In the genomic region with DNA sequence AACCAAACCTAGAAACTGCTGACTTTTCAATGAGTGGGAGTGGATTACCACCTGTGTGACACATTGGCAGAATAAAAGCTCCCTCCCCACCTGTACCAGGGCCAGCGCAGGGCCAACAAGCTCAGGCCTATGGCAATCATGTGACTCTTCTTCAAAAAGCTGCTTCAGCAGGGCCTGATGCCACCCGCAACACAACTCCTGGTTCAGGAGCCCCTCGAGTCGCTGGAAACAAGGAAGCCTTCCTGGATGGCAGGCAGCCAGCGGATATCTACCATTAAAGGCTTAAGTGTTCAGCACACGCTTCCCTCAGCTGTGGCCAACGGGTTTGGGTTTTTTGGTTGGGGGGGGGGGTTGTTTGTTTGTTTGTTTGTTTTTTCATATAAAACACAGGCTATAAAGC, we compare ENCODE assay signal across 13 mouse cellular contexts. TPM values are rescaled to one million over a fixed set of nuclear protein-coding genes. Genes with fewer than 3 reads are reported as not detected.
DNase-seq lines count a peak whose midpoint lies in the region; ATAC-seq and TF ChIP-seq lines count a peak whose summit lies in the region.
"Had no signal": no experiment of that assay in that cellular context is flagged by ENCODE, and none has a peak within 500 bp of the region (broad histone marks: within the 10 kb centered on the region; RNA-seq: fewer than 3 reads in every experiment).

No protein-coding gene starts in this region.

- DNase-seq in gastrocnemius, postnatal 14 days, result peak; percentile 33
- no peak for DNase-seq in gastrocnemius, adult 8-10 months (ENCODE audit: low spot score in 2 of 2)
- no peak for DNase-seq in kidney, adult 8-10 months
- DNase-seq in lung, postnatal 36 days, result peak; percentile 64
- no peak for DNase-seq in lung, adult 2 months
- DNase-seq: cerebellum, postnatal 36 days; liver had no signal

- intact Hi-C loops in gastrocnemius, postnatal 14 days (cut with DNase I; ENCODE audit: low total_unique reads), result no loop called here

- no peaks in the 10 kb centered on the region for H3K9me3 ChIP-seq in kidney, embryonic 15.5 days (replicated peaks)
- no peaks in the 10 kb centered on the region for H3K9me3 ChIP-seq in stomach, embryonic 16.5 days (replicated peaks; ENCODE audit: control insufficient read depth, low read length)
- H3K9me3 ChIP-seq: embryonic facial prominence, embryonic 12.5 days; hindbrain, embryonic 12.5 days; lung, embryonic 15.5 days had no signal

- no peak overlapping the region for H3K4me2 ChIP-seq in kidney, embryonic 15.5 days
- H3K4me2 ChIP-seq in stomach, embryonic 16.5 days (ENCODE audit: low read depth, low read length), result no peak overlapping the region
- H3K4me2 ChIP-seq: embryonic facial prominence, embryonic 12.5 days; hindbrain, embryonic 12.5 days; lung, embryonic 15.5 days had no signal

- no peak for TF ChIP-seq POLR2A in lung, adult 2 months (IDR thresholded peaks at IDR 0.05; ENCODE audit: borderline replicate concordance, extremely low read depth, low read depth, low read length)

- 76% methylated on average over 7 of the region's 7 CpGs for WGBS in kidney, embryonic 15.5 days
- 43% methylated on average over 7 of the region's 7 CpGs for WGBS in lung, adult 2 months
- 58% methylated on average over 7 of the region's 7 CpGs for WGBS in stomach, embryonic 16.5 days

- no peaks in the 10 kb centered on the region for H3K27me3 ChIP-seq in kidney, embryonic 15.5 days
- no peaks in the 10 kb centered on the region for H3K27me3 ChIP-seq in stomach, embryonic 16.5 days (ENCODE audit: control insufficient read depth, insufficient read depth, low read length)
- H3K27me3 ChIP-seq: embryonic facial prominence, embryonic 12.5 days; hindbrain, embryonic 12.5 days; lung, embryonic 15.5 days had no signal

- H3K27ac ChIP-seq in kidney, embryonic 15.5 days, result 0 out of 2 replicates have a peak overlapping the region, but pooled peaks have one; percentile 9
- H3K27ac ChIP-seq in stomach, embryonic 16.5 days (ENCODE audit: low read length), result no peak overlapping the region
- H3K27ac ChIP-seq: embryonic facial prominence, embryonic 12.5 days; hindbrain, embryonic 12.5 days; lung, embryonic 15.5 days had no signal

- no peak for ATAC-seq in kidney, embryonic 15.5 days (replicated peaks; ENCODE audit: low FRiP score)
- peak; percentile 40; the same call in 1 of the 2 replicates for ATAC-seq in stomach, embryonic 16.5 days (ENCODE audit: insufficient read depth, low FRiP score)
- ATAC-seq: intestine, postnatal 0 days had no signal

- H3K36me3 ChIP-seq in kidney, embryonic 15.5 days, result 0 out of 2 replicates have a peak, but pooled peaks cover 9% of the 10 kb centered on the region
- no peaks in the 10 kb centered on the region for H3K36me3 ChIP-seq in stomach, embryonic 16.5 days (ENCODE audit: control insufficient read depth, insufficient read depth, low read length)
- H3K36me3 ChIP-seq: embryonic facial prominence, embryonic 12.5 days; hindbrain, embryonic 12.5 days had no signal

- no peak for TF ChIP-seq CTCF in lung, adult 2 months (IDR thresholded peaks at IDR 0.05; ENCODE audit: insufficient read depth, low read length)

- H3K9ac ChIP-seq in kidney, embryonic 15.5 days, result no peak overlapping the region
- H3K9ac ChIP-seq in stomach, embryonic 16.5 days (ENCODE audit: low read length), result no peak overlapping the region
- H3K9ac ChIP-seq: embryonic facial prominence, embryonic 12.5 days; hindbrain, embryonic 12.5 days; lung, embryonic 15.5 days had no signal

- H3K4me3 ChIP-seq in kidney, embryonic 15.5 days (replicated peaks), result no peak overlapping the region
- no peak overlapping the region for H3K4me3 ChIP-seq in lung, adult 2 months (replicated peaks; ENCODE audit: extremely low read depth, low read depth, low read length)
- no peak overlapping the region for H3K4me3 ChIP-seq in stomach, embryonic 16.5 days (replicated peaks; ENCODE audit: low read length)
- H3K4me3 ChIP-seq: embryonic facial prominence, embryonic 12.5 days; hindbrain, embryonic 12.5 days; lung, embryonic 15.5 days had no signal

- H3K4me1 ChIP-seq in kidney, embryonic 15.5 days, result peaks cover 45% of the 10 kb centered on the region
- H3K4me1 ChIP-seq in lung, adult 2 months (ENCODE audit: control insufficient read depth, insufficient read depth, low read length), result peaks cover 6% of the 10 kb centered on the region
- H3K4me1 ChIP-seq in stomach, embryonic 16.5 days (ENCODE audit: control insufficient read depth, insufficient read depth, low read length), result peaks cover 23% of the 10 kb centered on the region

RNA-seq across cellular contexts. Expression of a gene that starts 37.4 kb away (rescaled TPM):
- total RNA-seq in gastrocnemius, postnatal 14 days (2021), result 10 to 100 TPM; 30.8 to 35.4 TPM
- total RNA-seq in gastrocnemius, adult 8-10 months (2022), result 10 to 100 TPM in 3 of 4 experiments, 1 to 10 TPM in 1; 9.2 to 12.6 (median 11.2) TPM
- polyA plus RNA-seq in kidney, embryonic 15.5 days (2015; fragmentation: Nextera tagmentation; extraction: Ambion mirVana), result 27.9 and 32.8 TPM in 2 replicates
- 17.6 and 23.8 TPM in 2 replicates for polyA plus RNA-seq in lung, adult 2 months (2012; rRNA removed)
- polyA plus RNA-seq in stomach, embryonic 16.5 days (2015; fragmentation: Nextera tagmentation; extraction: Ambion mirVana), result 27.7 and 28.6 TPM in 2 replicates

Comparison
In these comparisons a context has a peak if more than half of its experiments do, and no peak if none do; other contexts are left out.
1. DNase-seq: peak in gastrocnemius, postnatal 14 days (single experiment) and lung, postnatal 36 days (single experiment); none in gastrocnemius, adult 8-10 months (0 of 2), kidney, adult 8-10 months (0 of 2) and lung, adult 2 months (single experiment).